33 mouse cellular contexts compared by ENCODE assay signal in the genomic region with DNA sequence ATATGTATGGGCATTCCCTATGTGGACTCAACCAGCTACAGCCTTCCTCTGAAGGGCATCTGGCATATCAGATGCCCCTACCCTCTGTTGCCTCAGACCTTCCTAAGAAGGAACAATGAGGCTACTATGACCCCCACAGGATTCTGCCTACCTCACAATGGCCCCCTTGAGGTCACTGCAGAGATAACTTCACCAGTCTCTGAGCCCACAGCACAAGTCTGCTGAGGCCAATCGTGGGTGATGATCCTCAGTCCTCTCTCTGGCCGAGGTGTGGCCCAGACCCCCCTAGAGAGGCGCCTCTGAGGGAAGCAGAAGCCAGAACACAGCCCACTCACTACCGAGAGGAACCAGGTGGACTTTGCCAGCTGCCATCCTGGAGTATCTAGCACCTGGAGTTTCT. TPM values are rescaled to one million over a fixed set of nuclear protein-coding genes. Genes with fewer than 3 reads are reported as not detected.
A peak's percentile ranks its signal among the peaks of the same experiment; 100 is the strongest.
DNase-seq lines count a peak whose midpoint lies in the region; ATAC-seq and TF ChIP-seq lines count a peak whose summit lies in the region.
"Had no signal": no experiment of that assay in that cellular context is flagged by ENCODE, and none has a peak within 500 bp of the region (broad histone marks: within the 10 kb centered on the region; RNA-seq: fewer than 3 reads in every experiment).

Gene Hils1, plus strand, starts transcription at position 175 of the 400 bp plus-strand sequence.

- no peaks in the 10 kb centered on the region; the same call in 1 of the 2 replicates for H3K4me1 ChIP-seq in embryonic facial prominence, embryonic 13.5 days
- peaks cover 12% of the 10 kb centered on the region for H3K4me1 ChIP-seq in embryonic facial prominence, embryonic 10.5 days
- H3K4me1 ChIP-seq in liver, postnatal 0 days (ENCODE audit: insufficient read depth) = no peaks in the 10 kb centered on the region
- peaks cover 11% of the 10 kb centered on the region for H3K4me1 ChIP-seq in testis, adult 2 months (ENCODE audit: control insufficient read depth, insufficient read depth, low read length)
- H3K4me1 ChIP-seq: liver, embryonic 15.5 days; neural tube, embryonic 15.5 days; stomach, embryonic 15.5 days had no signal

- no peak for ATAC-seq in embryonic facial prominence, embryonic 13.5 days (ENCODE audit: insufficient number of reproducible peaks, insufficient read depth, low FRiP score, low TSS enrichment, low read depth)
- ATAC-seq in liver, postnatal 0 days = no peak
- ATAC-seq: activated CD4-positive, CD25-positive, alpha-beta regulatory T cell, adult 4 months; forebrain, embryonic 16.5 days; inflammation-experienced regulatory T-cells, adult 6 months; midbrain, embryonic 13.5 days had no signal

- 0 out of 2 replicates have a peak, but pooled peaks cover 4% of the 10 kb centered on the region for H3K27me3 ChIP-seq in embryonic facial prominence, embryonic 13.5 days
- peaks cover 27% of the 10 kb centered on the region for H3K27me3 ChIP-seq in embryonic facial prominence, embryonic 10.5 days (replicated peaks; ENCODE audit: low read depth, poor library complexity, severe bottlenecking)
- H3K27me3 ChIP-seq in liver, postnatal 0 days (ENCODE audit: insufficient read depth, low read length) = 0 out of 2 replicates have a peak, but pooled peaks cover 13% of the 10 kb centered on the region
- no peaks in the 10 kb centered on the region for H3K27me3 ChIP-seq in testis, adult 2 months (ENCODE audit: control insufficient read depth, insufficient read depth, low read length)
- H3K27me3 ChIP-seq: embryonic facial prominence, embryonic 12.5 days; heart, embryonic 12.5 days; hindbrain, embryonic 13.5 days; midbrain, embryonic 13.5 days; neural tube, embryonic 15.5 days; stomach, embryonic 15.5 days had no signal

- peak; percentile 82; the same call in 1 of the 2 replicates for TF ChIP-seq POLR2A in testis, adult 2 months (IDR thresholded peaks at IDR 0.05; ENCODE audit: control insufficient read depth, low read depth, low read length)

- peak; percentile 12; the same call in 1 of the 2 replicates for TF ChIP-seq CTCF in liver, postnatal 0 days (IDR thresholded peaks at IDR 0.05; ENCODE audit: low read depth)
- no peak for TF ChIP-seq CTCF in testis, adult 2 months (IDR thresholded peaks at IDR 0.05; ENCODE audit: control insufficient read depth, insufficient read depth, insufficient replicate concordance, low read depth, low read length)

- peak within 1 kb of the TSS; percentile 6; the same call in 1 of the 2 replicates for H3K9ac ChIP-seq in embryonic facial prominence, embryonic 13.5 days
- no peak within 1 kb of the TSS for H3K9ac ChIP-seq in liver, postnatal 0 days (replicated peaks)
- H3K9ac ChIP-seq: embryonic facial prominence, embryonic 12.5 days; heart, embryonic 12.5 days; hindbrain, embryonic 13.5 days; liver, embryonic 15.5 days; midbrain, embryonic 13.5 days; neural tube, embryonic 15.5 days; stomach, embryonic 15.5 days had no signal

- H3K4me3 ChIP-seq in embryonic facial prominence, embryonic 13.5 days = no peak within 1 kb of the TSS
- no peak within 1 kb of the TSS for H3K4me3 ChIP-seq in embryonic facial prominence, embryonic 10.5 days
- no peak within 1 kb of the TSS for H3K4me3 ChIP-seq in liver, postnatal 0 days (ENCODE audit: low read depth, low read length)
- H3K4me3 ChIP-seq in testis, adult 2 months (ENCODE audit: control insufficient read depth, low read depth, low read length) = peak within 1 kb of the TSS; percentile 89
- H3K4me3 ChIP-seq: embryonic facial prominence, embryonic 12.5 days; forebrain, embryonic 10.5 days; heart, adult 2 months; heart, embryonic 12.5 days; hindbrain, embryonic 13.5 days; liver, embryonic 15.5 days; midbrain, embryonic 13.5 days; neural tube, embryonic 15.5 days; stomach, embryonic 15.5 days had no signal

- H3K27ac ChIP-seq in embryonic facial prominence, embryonic 13.5 days = no peak within 1 kb of the TSS
- H3K27ac ChIP-seq in embryonic facial prominence, embryonic 10.5 days (replicated peaks) = no peak within 1 kb of the TSS
- H3K27ac ChIP-seq in liver, postnatal 0 days (ENCODE audit: low read depth) = no peak within 1 kb of the TSS
- H3K27ac ChIP-seq in testis, adult 2 months (ENCODE audit: control insufficient read depth, insufficient read depth, low read depth, low read length) = peak within 1 kb of the TSS; percentile 83
- H3K27ac ChIP-seq: embryonic facial prominence, embryonic 12.5 days; forebrain, embryonic 10.5 days; heart, adult 2 months; hindbrain, embryonic 13.5 days; liver, embryonic 15.5 days; midbrain, embryonic 13.5 days; neural tube, embryonic 15.5 days; stomach, embryonic 15.5 days had no signal

- H3K9me3 ChIP-seq in embryonic facial prominence, embryonic 13.5 days = no peaks in the 10 kb centered on the region
- no peaks in the 10 kb centered on the region for H3K9me3 ChIP-seq in embryonic facial prominence, embryonic 10.5 days
- no peaks in the 10 kb centered on the region for H3K9me3 ChIP-seq in liver, postnatal 0 days (ENCODE audit: low read length)
- H3K9me3 ChIP-seq: embryonic facial prominence, embryonic 12.5 days; forebrain, embryonic 10.5 days; heart, embryonic 12.5 days; hindbrain, embryonic 13.5 days; liver, embryonic 15.5 days; midbrain, embryonic 13.5 days; neural tube, embryonic 15.5 days; stomach, embryonic 15.5 days had no signal

- H3K36me3 ChIP-seq in embryonic facial prominence, embryonic 13.5 days = no peaks in the 10 kb centered on the region
- no peaks in the 10 kb centered on the region for H3K36me3 ChIP-seq in embryonic facial prominence, embryonic 10.5 days (replicated peaks)
- H3K36me3 ChIP-seq in liver, postnatal 0 days (replicated peaks; ENCODE audit: insufficient read depth, low read length) = no peaks in the 10 kb centered on the region
- peaks cover 4% of the 10 kb centered on the region; the same call in 1 of the 2 replicates for H3K36me3 ChIP-seq in testis, adult 2 months (ENCODE audit: control insufficient read depth, insufficient read depth, low read length)
- H3K36me3 ChIP-seq: embryonic facial prominence, embryonic 12.5 days; forebrain, embryonic 10.5 days; heart, embryonic 12.5 days; hindbrain, embryonic 13.5 days; liver, embryonic 15.5 days; midbrain, embryonic 13.5 days; neural tube, embryonic 15.5 days; stomach, embryonic 15.5 days had no signal

- no peak for TF ChIP-seq EP300 in liver, postnatal 0 days (IDR thresholded peaks at IDR 0.05; ENCODE audit: low read depth)

- H3K4me2 ChIP-seq in embryonic facial prominence, embryonic 13.5 days = no peak within 1 kb of the TSS
- H3K4me2 ChIP-seq in liver, postnatal 0 days (ENCODE audit: low read depth, low read length) = no peak within 1 kb of the TSS
- H3K4me2 ChIP-seq: embryonic facial prominence, embryonic 12.5 days; heart, embryonic 12.5 days; hindbrain, embryonic 13.5 days; liver, embryonic 15.5 days; midbrain, embryonic 13.5 days; neural tube, embryonic 15.5 days; stomach, embryonic 15.5 days had no signal

- 40% methylated on average over 4 of the region's 4 CpGs for WGBS in embryonic facial prominence, embryonic 13.5 days
- WGBS in embryonic facial prominence, embryonic 10.5 days = 49% methylated on average over 4 of the region's 4 CpGs
- 24% methylated on average over 4 of the region's 4 CpGs for WGBS in liver, postnatal 0 days (ENCODE audit: insufficient replicate concordance)

- no peak for DNase-seq in embryonic facial prominence, embryonic 10.5 days (ENCODE audit: low spot score)
- DNase-seq in liver, postnatal 0 days = no peak
- DNase-seq in liver = no peak
- no peak for DNase-seq in testis, postnatal 14 days (ENCODE audit: low spot score)
- DNase-seq in B cell, adult 2 months = no peak
- DNase-seq in retina, embryonic 14.5 days (ENCODE audit: low spot score) = no peak
- DNase-seq: cerebellum, postnatal 36 days; heart, postnatal 4 days; kidney, adult 8-10 months; kidney, postnatal 10 days; layer of hippocampus, adult 9-11 months; lung, postnatal 14 days; right cerebral cortex, postnatal 25 days; thymus, adult 2 months had no signal

RNA-seq across cellular contexts. Expression of gene Hils1, which starts in this region (rescaled TPM):
- polyA plus RNA-seq in embryonic facial prominence, embryonic 13.5 days (2015; fragmentation: Nextera tagmentation; extraction: Ambion mirVana) = not detected in 2 replicates
- not detected in 2 replicates for polyA plus RNA-seq in embryonic facial prominence, embryonic 10.5 days (2016; fragmentation: Nextera tagmentation; extraction: Ambion mirVana)
- not detected in 2 replicates for polyA plus RNA-seq in liver, postnatal 0 days (2015; fragmentation: Nextera tagmentation; extraction: Ambion mirVana)
- polyA plus RNA-seq in testis, adult 2 months (2012; rRNA removed) = 1,028 and 1,102 TPM in 2 replicates
- polyA plus RNA-seq: activated CD4-positive, CD25-positive, alpha-beta regulatory T cell, adult 4 months; adrenal gland, adult 2 months; cerebellum, adult 2 months; embryonic facial prominence, embryonic 12.5 days; forebrain, embryonic 10.5 days; forebrain, embryonic 16.5 days; heart, embryonic 12.5 days; heart, postnatal 0 days; hindbrain, embryonic 13.5 days; inflammation-experienced regulatory T-cells, adult 6 months; limb, embryonic 11.5 days; liver, adult 2 months; liver, embryonic 15.5 days; midbrain, embryonic 13.5 days; neural tube, embryonic 15.5 days; stomach, embryonic 15.5 days had no signal

Comparison
In these comparisons a context has a peak if more than half of its experiments do, and no peak if none do; other contexts are left out.
1. RNA of gene Hils1 (polyA plus RNA-seq): 1,028 to 1,102 TPM in testis, adult 2 months; not detected in embryonic facial prominence, embryonic 13.5 days, not detected in embryonic facial prominence, embryonic 10.5 days and not detected in liver, postnatal 0 days; every median in the first group is over 100 times any median in the second.